In the genomic region with DNA sequence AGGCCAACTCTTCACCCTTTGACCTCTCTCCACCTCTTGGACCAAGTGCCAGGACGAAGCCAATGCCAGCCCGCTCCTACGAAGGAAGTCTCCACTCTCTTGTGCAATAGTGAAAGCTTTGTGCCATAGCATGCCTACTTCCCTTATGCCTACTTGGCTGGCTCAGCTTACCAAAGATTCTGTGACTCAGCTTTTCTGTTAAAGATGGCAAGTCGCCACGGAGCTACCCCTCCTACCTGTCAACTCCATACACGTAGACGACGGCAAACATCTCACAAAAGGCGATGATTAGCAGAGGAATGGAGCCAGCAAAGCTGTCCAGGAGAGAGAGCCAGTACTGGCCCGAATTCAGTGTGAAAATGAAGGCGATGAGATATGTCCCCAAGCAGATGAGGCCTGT, we compare ENCODE assay signal across 12 mouse cellular contexts. TPM values are rescaled to one million over a fixed set of nuclear protein-coding genes. Genes with fewer than 3 reads are reported as not detected.
DNase-seq lines count a peak whose midpoint lies in the region; ATAC-seq and TF ChIP-seq lines count a peak whose summit lies in the region.
"Had no signal": no experiment of that assay in that cellular context is flagged by ENCODE, and none has a peak within 500 bp of the region (broad histone marks: within the 10 kb centered on the region; RNA-seq: fewer than 3 reads in every experiment).

No protein-coding gene starts in this region.

- H3K4me3 ChIP-seq in gastrocnemius, adult 2 months = no peak overlapping the region
- H3K4me3 ChIP-seq: forebrain, embryonic 10.5 days; liver, embryonic 15.5 days had no signal

- DNase-seq in gastrocnemius, adult 2 months = peak; percentile 19
- DNase-seq in gastrocnemius, postnatal 14 days = no peak
- DNase-seq in 3134 (ENCODE audit: extremely low read depth, insufficient read length, low spot score) (peak; percentile 54), liver (no peak)
- DNase-seq in left cerebral cortex, postnatal 14 days (ENCODE audit: low spot score in 2 of 2) = peak; percentile 15 to 41
- DNase-seq in thymus, postnatal 25 days = no peak
- no peak for DNase-seq in cerebellum, adult 11 months

- intact Hi-C loops in gastrocnemius, adult 2 months (cut with DNase I) = no loop called here
- intact Hi-C loops in gastrocnemius, postnatal 14 days (cut with DNase I; ENCODE audit: low total_unique reads) = no loop called here
- intact Hi-C loops in left cerebral cortex, postnatal 14 days (cut with DNase I) = no loop called here

- no peak overlapping the region for H3K27ac ChIP-seq in gastrocnemius, adult 2 months
- H3K27ac ChIP-seq: forebrain, embryonic 10.5 days; liver, embryonic 15.5 days had no signal

- ATAC-seq in common myeloid progenitor, adult 5-6 weeks (replicated peaks; ENCODE audit: low read depth, poor library complexity, severe bottlenecking) = peak; percentile 84

- TF ChIP-seq CTCF in gastrocnemius, adult 2 months (IDR thresholded peaks at IDR 0.05) = no peak

RNA-seq across cellular contexts. Expression of a gene that starts 5.9 kb away (rescaled TPM):
- total RNA-seq in gastrocnemius, adult 2 months (2021) = not detected
- under 1 TPM; 0.16 to 0.62 TPM for total RNA-seq in gastrocnemius, postnatal 14 days (2021)
- total RNA-seq in common myeloid progenitor, adult 5-6 weeks (2017) = not detected in 2 replicates
- total RNA-seq in left cerebral cortex, postnatal 14 days (2021) = not detected
- total RNA-seq: ES-E14; neutrophil, adult 5-6 weeks had no signal

RNA-seq across cellular contexts. Expression of a gene that starts 21.0 kb away (rescaled TPM):
- total RNA-seq in gastrocnemius, adult 2 months (2021) = not detected
- total RNA-seq in gastrocnemius, postnatal 14 days (2021) = under 1 TPM in 1 of 2 experiments, not detected in 1; 0.12 TPM
- 0.09 and 0.19 TPM in 2 replicates for total RNA-seq in common myeloid progenitor, adult 5-6 weeks (2017)
- total RNA-seq in left cerebral cortex, postnatal 14 days (2021) = under 1 TPM in 1 of 2 experiments, not detected in 1; 0.09 TPM

RNA-seq across cellular contexts. Expression of a gene that starts 49.2 kb away (rescaled TPM):
- total RNA-seq in gastrocnemius, adult 2 months (2021) = 1 to 10 TPM; 4.1 to 4.9 TPM
- 1 to 10 TPM; 4.5 to 5.2 TPM for total RNA-seq in gastrocnemius, postnatal 14 days (2021)
- total RNA-seq in common myeloid progenitor, adult 5-6 weeks (2017) = 4.4 and 17.2 TPM in 2 replicates
- total RNA-seq in left cerebral cortex, postnatal 14 days (2021) = 1 to 10 TPM; 4.9 to 5.4 TPM

RNA-seq across cellular contexts. Expression of a gene that starts 57.0 kb away (rescaled TPM):
- under 1 TPM in 1 of 2 experiments, not detected in 1; 0.14 TPM for total RNA-seq in gastrocnemius, adult 2 months (2021)
- total RNA-seq in gastrocnemius, postnatal 14 days (2021) = under 1 TPM; 0.14 to 0.18 TPM
- 1.4 and 2.7 TPM in 2 replicates for total RNA-seq in common myeloid progenitor, adult 5-6 weeks (2017)
- 1 to 10 TPM; 2.3 to 2.9 TPM for total RNA-seq in left cerebral cortex, postnatal 14 days (2021)

Comparison
In these comparisons a context has a peak if more than half of its experiments do, and no peak if none do; other contexts are left out.
1. DNase-seq: peak in gastrocnemius, adult 2 months (single experiment), 3134 (single experiment) and left cerebral cortex, postnatal 14 days (2 of 2); none in gastrocnemius, postnatal 14 days (single experiment), liver (single experiment), thymus, postnatal 25 days (single experiment) and cerebellum, adult 11 months (single experiment).